ENCODE assay signal across 22 mouse cellular contexts in the genomic region with DNA sequence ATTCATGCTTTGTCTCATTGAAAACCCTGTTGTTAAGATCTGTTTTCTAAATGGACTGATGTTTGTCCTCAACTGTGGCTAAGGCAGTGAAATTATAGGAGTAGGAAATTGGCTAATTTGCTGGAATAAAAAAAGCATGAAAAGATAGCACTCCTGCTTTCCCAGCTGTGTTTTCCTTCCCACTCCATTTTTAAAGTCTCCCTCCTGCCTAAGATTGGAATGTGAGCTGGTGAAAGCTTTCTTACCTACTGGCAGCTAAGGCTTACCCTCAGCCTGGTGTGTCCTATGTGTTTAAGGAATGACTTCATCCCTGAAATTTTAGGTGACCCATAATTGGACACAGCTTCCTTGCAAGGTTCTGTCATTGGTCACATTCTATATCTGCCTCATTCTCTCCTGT. TPM values are rescaled to one million over a fixed set of nuclear protein-coding genes. Genes with fewer than 3 reads are reported as not detected.
"Had no signal": no experiment of that assay in that cellular context is flagged by ENCODE, and none has a peak within 500 bp of the region (broad histone marks: within the 10 kb centered on the region; RNA-seq: fewer than 3 reads in every experiment).

No protein-coding gene starts in this region.

- H3K4me3 ChIP-seq: layer of hippocampus, adult 2 months; left cerebral cortex, adult 2 months; limb, embryonic 12.5 days; limb, embryonic 15.5 days; midbrain, embryonic 12.5 days; midbrain, embryonic 15.5 days; neural tube, embryonic 12.5 days had no signal

- H3K36me3 ChIP-seq: limb, embryonic 12.5 days; limb, embryonic 15.5 days; midbrain, embryonic 12.5 days; midbrain, embryonic 15.5 days; neural tube, embryonic 12.5 days had no signal

- H3K27me3 ChIP-seq: limb, embryonic 12.5 days; limb, embryonic 15.5 days had no signal

- H3K4me1 ChIP-seq: limb, embryonic 15.5 days; midbrain, embryonic 12.5 days; midbrain, embryonic 15.5 days; neural tube, embryonic 12.5 days had no signal

- H3K4me2 ChIP-seq: limb, embryonic 12.5 days; limb, embryonic 15.5 days; liver, embryonic 11.5 days; lung, embryonic 14.5 days; midbrain, embryonic 12.5 days; midbrain, embryonic 15.5 days; neural tube, embryonic 12.5 days had no signal

- H3K9me3 ChIP-seq: limb, embryonic 12.5 days; limb, embryonic 15.5 days; midbrain, embryonic 12.5 days; midbrain, embryonic 15.5 days; neural tube, embryonic 12.5 days had no signal

- DNase-seq: kidney, adult 2 months; kidney, postnatal 25 days; layer of hippocampus, adult 9-11 months; liver, postnatal 0 days; lung, embryonic 14.5 days; retina, postnatal 1 day; right cerebral cortex, postnatal 4 days; thymus, postnatal 25 days had no signal

- H3K9ac ChIP-seq: limb, embryonic 12.5 days; limb, embryonic 15.5 days; liver, embryonic 14.5 days; liver, postnatal 0 days; lung, embryonic 14.5 days; midbrain, embryonic 12.5 days; midbrain, embryonic 15.5 days; neural tube, embryonic 12.5 days had no signal

- ATAC-seq: liver, postnatal 0 days; lung, postnatal 0 days; midbrain, embryonic 15.5 days had no signal

- H3K27ac ChIP-seq: kidney, postnatal 0 days; layer of hippocampus, adult 2 months; left cerebral cortex, adult 2 months; limb, embryonic 12.5 days; limb, embryonic 15.5 days; liver, embryonic 14.5 days; macrophage; midbrain, embryonic 12.5 days; midbrain, embryonic 15.5 days; neural tube, embryonic 12.5 days; stomach, postnatal 0 days had no signal

RNA-seq across cellular contexts. Expression of a gene that starts 40.2 kb away (rescaled TPM):
- total RNA-seq: megakaryocyte, adult 5-6 weeks had no signal
- polyA plus RNA-seq: macrophage had no signal
